Mouse (Mus musculus): ENCODE data around the gene Unc13b.

DNA sequence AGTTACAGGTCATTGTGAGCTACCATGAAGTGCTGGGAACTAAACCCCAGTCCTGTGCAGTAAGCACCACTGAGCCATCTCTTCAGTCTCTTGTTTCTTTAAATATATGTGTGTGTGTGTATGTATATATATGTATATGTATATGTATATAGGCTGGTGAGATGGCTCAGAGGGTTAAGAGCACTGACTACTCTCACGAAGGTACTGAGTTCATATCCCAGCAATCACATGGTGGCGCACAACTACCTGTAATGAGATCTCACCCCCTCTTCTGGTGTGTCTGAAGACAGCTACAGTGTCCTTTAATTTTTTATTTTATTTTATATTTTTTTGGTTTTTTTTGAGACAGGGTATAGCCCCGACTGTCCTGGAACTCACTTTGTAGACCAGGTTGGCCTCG lies 6.7 kb downstream of the Unc13b start:
- TF ChIP-seq CTCF (IDR thresholded peaks at IDR 0.05; ENCODE audit: borderline replicate concordance, control insufficient read depth, extremely low read depth, insufficient read depth, low read length, poor library complexity): no peak
- TF ChIP-seq POLR2A (IDR thresholded peaks at IDR 0.05; ENCODE audit: control insufficient read depth, extremely low read depth, insufficient read depth, low read length, poor library complexity): no peak
